Mouse (Mus musculus): Measurements from ENCODE around the gene Cyp27a1. TPM values are rescaled to one million over a fixed set of nuclear protein-coding genes. Genes with fewer than 3 reads are reported as not detected.

The Cyp27a1 gene
- polyA plus RNA-seq, 1 experiment from 2014 or later: 12.1 TPM

DNA sequence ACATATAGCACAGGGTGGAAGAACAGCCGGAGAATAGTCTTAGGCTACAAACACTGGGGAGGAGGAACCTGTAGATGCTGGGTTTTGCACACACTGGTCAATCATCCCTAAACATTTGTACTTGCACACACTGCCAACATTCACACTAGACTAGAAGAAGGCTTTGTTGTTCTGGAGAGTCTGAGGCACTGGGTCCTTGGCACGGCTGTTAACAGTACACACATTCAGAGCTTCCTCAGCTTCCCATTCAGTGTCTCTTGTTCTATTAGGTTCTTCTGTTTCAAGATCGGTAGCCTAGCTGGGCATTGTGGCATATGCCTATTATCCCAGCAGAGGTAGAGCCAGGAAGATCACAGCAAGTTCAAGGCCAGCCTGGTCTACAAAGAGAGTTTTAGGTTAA is 9.2 kb upstream of the Cyp27a1 start:
- Histone ChIP-seq H3K36me3 (replicated peaks) (peaks cover 36% of the 10 kb centered on the region), H3K4me3 (no peak overlapping the region), H3K9me3 (no peaks in the 10 kb centered on the region), H3K27me3 (replicated peaks; ENCODE audit: low read depth, poor library complexity, severe bottlenecking) (no peaks in the 10 kb centered on the region), H3K4me1 (no peaks in the 10 kb centered on the region), H3K27ac (replicated peaks) (no peak overlapping the region)
- 76% methylated on average over 3 of the region's 3 CpGs for WGBS
- DNase-seq (ENCODE audit: low spot score): no peak

DNA sequence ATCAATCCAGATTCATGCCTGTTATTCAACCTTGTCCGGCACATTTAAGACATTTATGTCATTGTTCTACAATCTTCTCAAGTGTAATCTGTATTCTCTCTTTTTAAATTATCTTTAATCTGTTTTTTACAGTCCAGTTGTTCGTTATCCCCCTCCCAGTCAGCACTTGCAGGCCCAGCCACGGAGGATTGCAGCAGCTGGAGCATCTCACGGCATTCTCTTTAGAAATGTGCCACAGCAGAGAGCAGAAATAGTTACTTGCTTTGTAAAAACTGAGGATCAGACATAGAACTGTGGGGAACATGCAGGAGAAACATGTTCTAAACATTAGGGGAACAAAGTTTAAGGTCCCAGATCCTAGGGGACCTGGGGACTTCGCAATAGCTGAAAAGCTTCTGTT is 8.4 kb upstream of the Cyp27a1 start:
- H3K27ac ChIP-seq (replicated peaks): no peak overlapping the region
- WGBS: 87% methylated on average over 5 of the region's 5 CpGs

DNA sequence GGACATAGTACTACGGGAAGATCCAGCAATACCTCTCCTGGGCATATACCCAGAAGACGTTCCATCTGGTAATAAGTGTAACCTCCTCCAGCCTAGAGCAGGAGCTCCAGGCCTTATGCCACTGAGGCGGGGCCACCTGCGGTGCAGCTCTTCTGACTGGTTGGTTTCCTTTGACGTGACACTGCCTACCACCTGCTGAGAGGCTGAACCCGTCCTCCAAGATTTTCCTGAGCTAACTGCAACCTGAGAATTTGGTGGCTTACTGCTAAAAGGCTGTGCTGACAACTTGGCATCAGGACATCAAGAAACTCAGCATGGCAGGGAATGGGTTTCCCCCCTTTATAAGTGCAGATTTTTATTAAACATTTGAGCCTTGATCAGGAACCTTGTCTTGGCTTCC is 3.8 kb upstream of the Cyp27a1 start:
- Histone ChIP-seq H3K36me3 (replicated peaks) (no peaks in the 10 kb centered on the region), H3K27ac (replicated peaks) (no peak overlapping the region), H3K4me3 (no peak overlapping the region), H3K9me3 (no peaks in the 10 kb centered on the region), H3K27me3 (replicated peaks; ENCODE audit: low read depth, poor library complexity, severe bottlenecking) (peaks cover 5% of the 10 kb centered on the region; the same call in 1 of the 2 replicates), H3K4me1 (peaks cover 22% of the 10 kb centered on the region)
- 38% methylated on average over 6 of the region's 6 CpGs for WGBS
- DNase-seq (ENCODE audit: low spot score): no peak

More for the DNA sequence above, 8.4 kb upstream of the Cyp27a1 start:
- DNase-seq (ENCODE audit: low spot score): no peak
- Histone ChIP-seq H3K27me3 (replicated peaks; ENCODE audit: low read depth, poor library complexity, severe bottlenecking) (no peaks in the 10 kb centered on the region), H3K9me3 (no peaks in the 10 kb centered on the region), H3K36me3 (replicated peaks) (peaks cover 27% of the 10 kb centered on the region), H3K4me3 (no peak overlapping the region), H3K4me1 (no peaks in the 10 kb centered on the region)

DNA sequence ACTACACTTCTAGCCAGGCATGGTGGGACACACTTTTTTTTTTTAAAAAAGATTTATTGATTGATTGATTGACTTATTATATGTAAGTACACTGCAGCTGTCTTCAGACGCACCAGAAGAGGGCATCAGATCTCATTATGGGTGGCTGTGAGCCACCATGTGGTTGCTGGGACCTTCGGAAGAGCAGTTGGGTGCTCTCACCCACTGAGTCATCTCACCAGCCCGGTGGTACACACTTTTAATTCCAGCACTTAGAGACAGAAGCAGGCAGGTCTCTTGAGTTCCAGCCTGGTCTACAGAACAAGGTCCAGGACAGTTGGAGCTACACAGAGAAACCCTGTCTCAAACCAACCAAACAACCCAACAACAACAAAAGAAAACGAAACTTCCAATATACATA is 1.3 kb upstream of the Cyp27a1 start:
- 72% methylated on average over 4 of the region's 4 CpGs for WGBS
- H3K36me3 ChIP-seq (replicated peaks): no peaks in the 10 kb centered on the region
- peaks cover 40% of the 10 kb centered on the region for H3K4me1 ChIP-seq
- peaks cover 10% of the 10 kb centered on the region; the same call in 1 of the 2 replicates for H3K27me3 ChIP-seq (replicated peaks; ENCODE audit: low read depth, poor library complexity, severe bottlenecking)
- DNase-seq (ENCODE audit: low spot score): no peak
- H3K27ac ChIP-seq (replicated peaks): no peak overlapping the region
- no peak overlapping the region for H3K4me3 ChIP-seq
- no peaks in the 10 kb centered on the region for H3K9me3 ChIP-seq

- Histone ChIP-seq H3K27ac (replicated peaks) (peak overlapping the region; percentile 88; the same call in 1 of the 2 replicates), H3K4me1 (peaks cover 40% of the 10 kb centered on the region), H3K27me3 (replicated peaks; ENCODE audit: low read depth, poor library complexity, severe bottlenecking) (peaks cover 10% of the 10 kb centered on the region; the same call in 1 of the 2 replicates), H3K4me3 (peak overlapping the region; percentile 72), H3K9me3 (no peaks in the 10 kb centered on the region), H3K36me3 (replicated peaks) (no peaks in the 10 kb centered on the region)
- no peak for DNase-seq (ENCODE audit: low spot score)
- WGBS: 35% methylated on average over 5 of the region's 5 CpGs
These were observed 794 bp upstream of the Cyp27a1 start for GRCm38 (mm10) chr1:74712461-74713098.

DNA sequence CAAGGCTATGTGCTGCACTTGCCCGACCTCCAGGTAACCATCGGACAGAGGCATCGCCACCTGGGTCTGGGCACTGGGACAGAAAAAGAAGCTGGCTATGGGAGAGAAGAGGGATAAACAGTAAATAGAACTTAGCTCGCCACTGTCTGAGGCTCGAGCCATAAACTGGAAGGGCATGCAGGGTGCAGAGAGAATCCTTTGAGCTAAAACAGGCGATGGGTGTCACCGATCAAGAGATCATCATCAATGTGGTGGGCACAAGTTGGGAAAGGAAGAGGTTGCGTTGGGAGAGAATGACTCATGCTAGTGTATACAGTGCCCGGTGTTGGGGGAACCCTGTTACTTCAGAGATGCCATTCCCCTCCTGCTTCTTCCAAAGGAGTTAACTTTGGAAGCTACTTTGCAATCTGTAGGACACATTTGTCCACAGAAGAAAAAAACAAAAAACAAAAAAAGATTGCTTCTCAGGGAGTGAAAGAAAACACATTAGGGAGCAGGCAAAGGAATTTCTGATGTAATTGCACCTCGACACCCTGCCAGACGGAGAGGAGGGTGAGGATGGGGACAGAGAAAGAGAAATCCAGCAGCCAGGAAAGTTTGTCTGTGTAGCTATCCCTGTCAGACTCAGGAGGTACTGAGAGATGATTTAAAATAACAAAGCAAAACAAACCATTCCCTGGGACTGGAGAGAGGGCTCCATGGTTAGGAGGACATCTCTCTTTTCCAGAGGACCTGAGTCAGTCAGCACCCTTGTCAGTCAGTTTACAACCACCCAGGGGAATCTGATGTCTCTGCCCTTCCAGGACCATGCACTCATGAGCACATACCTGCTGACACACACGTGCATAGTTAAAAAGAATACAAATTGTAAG is 721 bp downstream of the Cyp27a1 start:
- H3K36me3 ChIP-seq (replicated peaks): no peaks in the 10 kb centered on the region

DNA sequence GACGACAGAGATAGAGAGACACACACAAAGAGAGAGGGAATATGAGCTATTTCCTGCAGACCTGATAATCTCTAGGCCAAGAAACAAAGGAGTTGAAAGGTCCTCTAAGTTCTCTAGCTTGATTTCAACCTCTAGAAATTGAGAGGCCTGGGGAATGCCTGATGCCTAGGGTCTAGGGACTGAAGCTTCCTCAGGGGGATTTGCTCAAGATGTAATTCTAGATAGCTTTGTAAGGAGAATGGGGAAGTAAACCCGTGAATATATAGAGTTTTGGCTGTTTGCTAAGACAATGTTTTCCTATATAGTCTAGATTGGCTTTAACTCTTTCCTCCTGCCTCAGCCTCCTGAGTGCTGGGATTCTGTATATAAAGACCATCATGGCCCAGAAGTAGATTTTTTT is 1.6 kb downstream of the Cyp27a1 start:
- H3K4me3 ChIP-seq: peak overlapping the region; percentile 72; the same call in 1 of the 2 replicates
- no peak for DNase-seq (ENCODE audit: low spot score)
- peaks cover 53% of the 10 kb centered on the region for H3K4me1 ChIP-seq
- no peaks in the 10 kb centered on the region for H3K9me3 ChIP-seq
- WGBS: 44% methylated on average over 2 of the region's 2 CpGs
- H3K27ac ChIP-seq (replicated peaks): peak overlapping the region; percentile 11
- H3K27me3 ChIP-seq (replicated peaks; ENCODE audit: low read depth, poor library complexity, severe bottlenecking): peaks cover 10% of the 10 kb centered on the region; the same call in 1 of the 2 replicates
- H3K36me3 ChIP-seq (replicated peaks): no peaks in the 10 kb centered on the region

More for the DNA sequence above, 721 bp downstream of the Cyp27a1 start:
- H3K27ac ChIP-seq (replicated peaks): peak overlapping the region; percentile 88
- H3K9me3 ChIP-seq: no peaks in the 10 kb centered on the region
- no peak for DNase-seq (ENCODE audit: low spot score)
- peaks cover 48% of the 10 kb centered on the region for H3K4me1 ChIP-seq
- WGBS: 32% methylated on average over 12 of the region's 12 CpGs
- peak overlapping the region; percentile 72 for H3K4me3 ChIP-seq
- H3K27me3 ChIP-seq (replicated peaks; ENCODE audit: low read depth, poor library complexity, severe bottlenecking): peaks cover 10% of the 10 kb centered on the region; the same call in 1 of the 2 replicates

GRCm38 (mm10) chr1:74715468-74715867 is 2.1 kb downstream of the Cyp27a1 start:
- Histone ChIP-seq H3K27ac (replicated peaks) (peak overlapping the region; percentile 11; the same call in 1 of the 2 replicates), H3K4me3 (peak overlapping the region; percentile 26; the same call in 1 of the 2 replicates), H3K36me3 (replicated peaks) (no peaks in the 10 kb centered on the region), H3K4me1 (peaks cover 53% of the 10 kb centered on the region), H3K9me3 (no peaks in the 10 kb centered on the region), H3K27me3 (replicated peaks; ENCODE audit: low read depth, poor library complexity, severe bottlenecking) (peaks cover 10% of the 10 kb centered on the region; the same call in 1 of the 2 replicates)
- DNase-seq (ENCODE audit: low spot score): peak; percentile 76
- WGBS: 38% methylated on average over 5 of the region's 5 CpGs

- Histone ChIP-seq H3K36me3 (replicated peaks) (no peaks in the 10 kb centered on the region), H3K4me3 (peak overlapping the region; percentile 26; the same call in 1 of the 2 replicates), H3K27ac (replicated peaks) (peak overlapping the region; percentile 11; the same call in 1 of the 2 replicates), H3K9me3 (no peaks in the 10 kb centered on the region), H3K4me1 (peaks cover 53% of the 10 kb centered on the region), H3K27me3 (replicated peaks; ENCODE audit: low read depth, poor library complexity, severe bottlenecking) (peaks cover 10% of the 10 kb centered on the region; the same call in 1 of the 2 replicates)
- DNase-seq (ENCODE audit: low spot score): no peak
- WGBS: 81% methylated on average over 6 of the region's 6 CpGs
These were observed 2.5 kb downstream of the Cyp27a1 start for GRCm38 (mm10) chr1:74715886-74716285.

DNA sequence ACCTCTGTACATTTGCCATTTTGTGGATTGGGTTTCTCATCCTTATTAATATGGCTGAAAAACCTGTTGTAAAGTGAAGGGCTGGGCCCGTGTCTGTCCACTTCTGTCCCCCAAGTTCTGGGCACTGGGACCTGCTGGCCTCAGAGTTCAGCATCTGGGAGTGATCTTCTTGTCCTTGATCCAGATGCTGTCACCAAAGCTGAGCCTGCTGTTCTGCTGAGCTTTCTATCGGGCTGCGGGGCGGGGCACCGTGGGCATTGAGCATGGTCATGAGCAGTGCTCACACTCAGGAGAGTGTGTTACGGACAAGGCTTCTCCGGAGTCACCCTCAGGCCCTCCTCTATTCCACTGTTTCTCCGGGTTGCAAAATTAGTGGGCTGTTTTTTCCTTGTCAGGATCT is 4.7 kb downstream of the Cyp27a1 start:
- WGBS: 68% methylated on average over 8 of the region's 8 CpGs
- H3K4me1 ChIP-seq: peaks cover 49% of the 10 kb centered on the region
- no peaks in the 10 kb centered on the region for H3K36me3 ChIP-seq (replicated peaks)
- H3K4me3 ChIP-seq: no peak overlapping the region
- DNase-seq (ENCODE audit: low spot score): peak; percentile 29
- H3K9me3 ChIP-seq: no peaks in the 10 kb centered on the region
- peaks cover 10% of the 10 kb centered on the region; the same call in 1 of the 2 replicates for H3K27me3 ChIP-seq (replicated peaks; ENCODE audit: low read depth, poor library complexity, severe bottlenecking)
- H3K27ac ChIP-seq (replicated peaks): no peak overlapping the region

- Histone ChIP-seq H3K4me3 (no peak overlapping the region), H3K4me1 (peaks cover 37% of the 10 kb centered on the region), H3K27me3 (replicated peaks; ENCODE audit: low read depth, poor library complexity, severe bottlenecking) (0 out of 2 replicates have a peak, but pooled peaks cover 8% of the 10 kb centered on the region), H3K9me3 (no peaks in the 10 kb centered on the region), H3K36me3 (replicated peaks) (no peaks in the 10 kb centered on the region), H3K27ac (replicated peaks) (no peak overlapping the region)
- no peak for DNase-seq (ENCODE audit: low spot score)
- 60% methylated on average over 3 of the region's 3 CpGs for WGBS
These were observed 5.9 kb downstream of the Cyp27a1 start for GRCm38 (mm10) chr1:74719281-74719680.

DNA sequence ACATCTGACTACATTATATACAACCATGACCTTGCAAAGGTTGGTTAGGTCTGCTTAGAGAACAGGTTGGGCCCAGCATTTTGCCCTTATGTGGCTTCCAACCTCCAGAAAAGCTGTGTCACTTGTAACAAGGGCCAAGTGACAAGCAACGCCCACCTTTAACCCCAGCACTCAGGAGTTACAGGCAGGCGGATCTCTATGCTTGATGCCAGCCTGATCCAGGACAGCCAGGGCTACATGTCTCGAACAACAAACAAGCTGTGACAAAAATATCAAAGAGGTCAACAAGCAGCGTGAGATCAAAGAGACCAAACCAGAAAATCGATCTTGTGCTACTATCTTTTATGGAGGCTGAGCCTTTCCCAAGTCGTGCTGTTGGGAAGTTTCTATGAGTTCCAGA is 8.3 kb downstream of the Cyp27a1 start:
- Histone ChIP-seq H3K27me3 (replicated peaks; ENCODE audit: low read depth, poor library complexity, severe bottlenecking) (no peaks in the 10 kb centered on the region), H3K4me3 (no peak overlapping the region), H3K9me3 (no peaks in the 10 kb centered on the region), H3K4me1 (peaks cover 17% of the 10 kb centered on the region), H3K36me3 (replicated peaks) (no peaks in the 10 kb centered on the region), H3K27ac (replicated peaks) (no peak overlapping the region)
- no peak for DNase-seq (ENCODE audit: low spot score)
- WGBS: 75% methylated on average over 6 of the region's 6 CpGs

Data from embryonic facial prominence, embryonic 10.5 days (tissue).